Mouse (Mus musculus) kidney, postnatal 0 days (tissue): Measurements from ENCODE around the gene Spag6. TPM values are rescaled to one million over a fixed set of nuclear protein-coding genes. Genes with fewer than 3 reads are reported as not detected.
A peak's percentile ranks its signal among the peaks of the same experiment; 100 is the strongest.

Source experiments
- ATAC-seq: fragments of 200-750 bp; cut with Nextera tagmentation; replicated peaks from 2 replicates; pipeline ENCODE4 v1.8.0; 2017; ENCODE audit warnings: low read depth, moderate number of reproducible peaks, moderate TSS enrichment, moderate library complexity; ENCODE audit not compliant: low FRiP score
- DNase-seq: peaks from one replicate; pipeline ENCODE4 v3.0.0-alpha.2; 2016; ENCODE audit warnings: low spot score
- H3K27ac ChIP-seq: fragments of 300-500 bp; sonication (generic); 2 replicates; pipeline ENCODE4 v1.5.1; 2014; ENCODE audit warnings: mild to moderate bottlenecking
- H3K27me3 ChIP-seq: fragments of 300-500 bp; sonication (generic); 2 replicates; pipeline ENCODE4 v1.6.1; 2014; ENCODE audit warnings: low read length, mixed read lengths; ENCODE audit not compliant: insufficient read depth
- H3K36me3 ChIP-seq: fragments of 300-500 bp; sonication (generic); 2 replicates; pipeline ENCODE4 v1.6.1; 2014; ENCODE audit warnings: low read length, mixed read lengths; ENCODE audit not compliant: insufficient read depth
- H3K4me1 ChIP-seq: fragments of 300-500 bp; sonication (generic); replicated peaks from 2 replicates; pipeline ENCODE4 v1.6.1; 2014; ENCODE audit warnings: antibody characterized with exemption, low read length, mixed read lengths; ENCODE audit not compliant: insufficient read depth
- H3K4me2 ChIP-seq: fragments of 300-500 bp; sonication (generic); 2 replicates; pipeline ENCODE4 v1.6.1; 2014; ENCODE audit warnings: mild to moderate bottlenecking, low read length, moderate library complexity, mixed read lengths
- H3K4me3 ChIP-seq: fragments of 300-500 bp; sonication (generic); replicated peaks from 2 replicates; pipeline ENCODE4 v1.5.1; 2014; ENCODE audit warnings: low read depth, low read length
- H3K9ac ChIP-seq: fragments of 300-500 bp; sonication (generic); 2 replicates; pipeline ENCODE4 v1.6.1; 2014; ENCODE audit warnings: low read depth, low read length
- H3K9me3 ChIP-seq: fragments of 300-500 bp; sonication (generic); replicated peaks from 2 replicates; pipeline ENCODE4 v1.6.1; 2016; ENCODE audit warnings: low read length, inconsistent platforms, mixed read lengths
- CTCF ChIP-seq: IDR thresholded peaks from 2 replicates; pipeline ENCODE4 v1.5.1; 2016; ENCODE audit warnings: antibody characterized with exemption, low read depth, mild to moderate bottlenecking, moderate library complexity
- WGBS: fragments of 180-500 bp; shearing (Covaris S2); extraction: QIAGEN DNeasy Blood & Tissue Kit; methylation state at CpG from one replicate; pipeline ENCODE4 v1.1.7; 2014; 5-methylcytosine and 5-hydroxymethylcytosine counted together
- polyA plus RNA-seq: library from polyadenylated mRNA; unstranded; fragments of >200 nt; fragmentation: Nextera tagmentation; extraction: Ambion mirVana; gene quantifications from 2 replicates; pipeline ENCODE4 v1.2.1, GENCODE M21; 2015

The Spag6 gene
- polyA plus RNA-seq, 1 experiment from 2014 or later: 0.18 TPM

- H3K4me3 ChIP-seq: no peak overlapping the region
- no peak overlapping the region for H3K9ac ChIP-seq
- DNase-seq: no peak
- H3K4me2 ChIP-seq: no peak overlapping the region
- no peaks in the 10 kb centered on the region for H3K9me3 ChIP-seq
- TF ChIP-seq CTCF: no peak
- WGBS: 12% methylated on average over 7 of the region's 7 CpGs
- peaks cover 62% of the 10 kb centered on the region for H3K27me3 ChIP-seq
- 0 out of 2 replicates have a peak, but pooled peaks cover 4% of the 10 kb centered on the region for H3K4me1 ChIP-seq
- no peaks in the 10 kb centered on the region for H3K36me3 ChIP-seq
- ATAC-seq: no peak
- no peak overlapping the region for H3K27ac ChIP-seq
Observed at GRCm38 (mm10) chr2:18695629-18696150, 1.9 kb downstream of the Spag6 start.

GRCm38 (mm10) chr2:18697591-18698244 is 3.9 kb downstream of the Spag6 start:
- Histone ChIP-seq H3K9ac (no peak overlapping the region), H3K27ac (no peak overlapping the region), H3K27me3 (peaks cover 61% of the 10 kb centered on the region), H3K4me1 (0 out of 2 replicates have a peak, but pooled peaks cover 4% of the 10 kb centered on the region), H3K36me3 (no peaks in the 10 kb centered on the region), H3K4me2 (no peak overlapping the region), H3K9me3 (no peaks in the 10 kb centered on the region), H3K4me3 (no peak overlapping the region)
- WGBS: 3% methylated on average over 4 of the region's 4 CpGs
- no peak for DNase-seq
- ATAC-seq: no peak
- TF ChIP-seq CTCF: no peak

GRCm38 (mm10) chr2:18698663-18699385 is 5.0 kb downstream of the Spag6 start:
- Histone ChIP-seq H3K4me3 (peak overlapping the region; percentile 26), H3K36me3 (no peaks in the 10 kb centered on the region), H3K27me3 (peaks cover 55% of the 10 kb centered on the region), H3K4me2 (peak overlapping the region; percentile 8), H3K9ac (no peak overlapping the region), H3K9me3 (no peaks in the 10 kb centered on the region), H3K4me1 (0 out of 2 replicates have a peak, but pooled peaks cover 4% of the 10 kb centered on the region), H3K27ac (no peak overlapping the region)
- no peak for TF ChIP-seq CTCF
- DNase-seq (no peak), ATAC-seq (no peak)
- 1% methylated on average over 56 of the region's 56 CpGs for WGBS

- Histone ChIP-seq H3K4me2 (no peak overlapping the region), H3K27ac (no peak overlapping the region), H3K9ac (no peak overlapping the region), H3K4me3 (no peak overlapping the region; the same call in 1 of the 2 replicates), H3K4me1 (0 out of 2 replicates have a peak, but pooled peaks cover 4% of the 10 kb centered on the region), H3K36me3 (no peaks in the 10 kb centered on the region), H3K27me3 (peaks cover 58% of the 10 kb centered on the region), H3K9me3 (no peaks in the 10 kb centered on the region)
- no peak for TF ChIP-seq CTCF
- no peak for DNase-seq
- WGBS: 1% methylated on average over 11 of the region's 11 CpGs
- ATAC-seq: no peak
Observed at GRCm38 (mm10) chr2:18699401-18699990, 5.7 kb downstream of the Spag6 start.

- no peak overlapping the region for H3K9ac ChIP-seq
- WGBS: 52% methylated on average over 3 of the region's 3 CpGs
- no peak for ATAC-seq
Observed at GRCm38 (mm10) chr2:18710356-18710755, 16.5 kb downstream of the Spag6 start.

GRCm38 (mm10) chr2:18713071-18713470 is 19.2 kb downstream of the Spag6 start:
- Histone ChIP-seq H3K4me2 (no peak overlapping the region), H3K9me3 (no peaks in the 10 kb centered on the region), H3K4me3 (no peak overlapping the region), H3K4me1 (no peaks in the 10 kb centered on the region), H3K27me3 (no peaks in the 10 kb centered on the region), H3K36me3 (no peaks in the 10 kb centered on the region), H3K9ac (no peak overlapping the region), H3K27ac (no peak overlapping the region)
- TF ChIP-seq CTCF: no peak
- WGBS: 71% methylated on average over 2 of the region's 2 CpGs
- ATAC-seq (no peak), DNase-seq (no peak)

More at GRCm38 (mm10) chr2:18710356-18710755, 16.5 kb downstream of the Spag6 start:
- Histone ChIP-seq H3K27ac (no peak overlapping the region), H3K4me3 (no peak overlapping the region), H3K27me3 (no peaks in the 10 kb centered on the region), H3K36me3 (no peaks in the 10 kb centered on the region), H3K4me1 (no peaks in the 10 kb centered on the region), H3K9me3 (no peaks in the 10 kb centered on the region), H3K4me2 (no peak overlapping the region)
- TF ChIP-seq CTCF: no peak
- DNase-seq: no peak
